Mouse (Mus musculus): ENCODE results near the gene Afap1l2.

Afap1l2 gene

GRCm38 (mm10) chr19:56976515-56976914 is 31.5 kb downstream of the Afap1l2 start:
- DNase-seq (ENCODE audit: low spot score) = no peak

GRCm38 (mm10) chr19:56975502-56975901 is 32.5 kb downstream of the Afap1l2 start:
- DNase-seq (ENCODE audit: low spot score) = no peak

GRCm38 (mm10) chr19:56974159-56974558 is 33.9 kb downstream of the Afap1l2 start:
- no peak for DNase-seq (ENCODE audit: low spot score)

GRCm38 (mm10) chr19:56972768-56973167 is 35.3 kb downstream of the Afap1l2 start:
- no peak for DNase-seq (ENCODE audit: low spot score)

- DNase-seq (ENCODE audit: low spot score) = no peak
Measured at GRCm38 (mm10) chr19:56971347-56971746, 36.7 kb downstream of the Afap1l2 start.

- DNase-seq (ENCODE audit: low spot score) = no peak
Measured at GRCm38 (mm10) chr19:56963876-56964275, 44.2 kb downstream of the Afap1l2 start.

GRCm38 (mm10) chr19:56959601-56960000 is 48.4 kb downstream of the Afap1l2 start:
- DNase-seq (ENCODE audit: low spot score) = no peak

- no peak for DNase-seq (ENCODE audit: low spot score)
Measured at GRCm38 (mm10) chr19:56959057-56959456, 49.0 kb downstream of the Afap1l2 start.

- DNase-seq (ENCODE audit: low spot score) = no peak
Measured at GRCm38 (mm10) chr19:56958582-56959021, 49.4 kb downstream of the Afap1l2 start.

- no peak for DNase-seq (ENCODE audit: low spot score)
Measured at GRCm38 (mm10) chr19:56958011-56958410, 50.0 kb downstream of the Afap1l2 start.

GRCm38 (mm10) chr19:56955568-56956513 is 52.2 kb downstream of the Afap1l2 start:
- DNase-seq (ENCODE audit: low spot score) = no peak

GRCm38 (mm10) chr19:56954857-56955256 is 53.2 kb downstream of the Afap1l2 start:
- no peak for DNase-seq (ENCODE audit: low spot score)

- no peak for DNase-seq (ENCODE audit: low spot score)
Measured at GRCm38 (mm10) chr19:56953856-56954255, 54.2 kb downstream of the Afap1l2 start.

GRCm38 (mm10) chr19:56950818-56951217 is 57.2 kb downstream of the Afap1l2 start:
- no peak for DNase-seq (ENCODE audit: low spot score)

- no peak for DNase-seq (ENCODE audit: low spot score)
Measured at GRCm38 (mm10) chr19:56949868-56950267, 58.2 kb downstream of the Afap1l2 start.

GRCm38 (mm10) chr19:56947971-56948610 is 59.9 kb downstream of the Afap1l2 start:
- DNase-seq (ENCODE audit: low spot score) = no peak

- no peak for DNase-seq (ENCODE audit: low spot score)
Measured at GRCm38 (mm10) chr19:56946727-56947126, 61.3 kb downstream of the Afap1l2 start.

- DNase-seq (ENCODE audit: low spot score) = no peak
Measured at GRCm38 (mm10) chr19:56946277-56946676, 61.8 kb downstream of the Afap1l2 start.

GRCm38 (mm10) chr19:56945621-56946020 is 62.4 kb downstream of the Afap1l2 start:
- DNase-seq (ENCODE audit: low spot score) = no peak

GRCm38 (mm10) chr19:56944826-56945225 is 63.2 kb downstream of the Afap1l2 start:
- DNase-seq (ENCODE audit: low spot score) = no peak

- no peak for DNase-seq (ENCODE audit: low spot score)
Measured at GRCm38 (mm10) chr19:56944211-56944610, 63.8 kb downstream of the Afap1l2 start.

GRCm38 (mm10) chr19:56942216-56942615 is 65.8 kb downstream of the Afap1l2 start:
- DNase-seq (ENCODE audit: low spot score) = no peak

- no peak for DNase-seq (ENCODE audit: low spot score)
Measured at GRCm38 (mm10) chr19:56940507-56940906, 67.5 kb downstream of the Afap1l2 start.
